Mouse (Mus musculus): ENCODE data around the gene Dcps. TPM values are rescaled to one million over a fixed set of nuclear protein-coding genes. Genes with fewer than 3 reads are reported as not detected.

Dcps gene
- total and polyA plus RNA-seq, 2 experiments from 2014 or later = 48.5 to 55.3 TPM

DNA sequence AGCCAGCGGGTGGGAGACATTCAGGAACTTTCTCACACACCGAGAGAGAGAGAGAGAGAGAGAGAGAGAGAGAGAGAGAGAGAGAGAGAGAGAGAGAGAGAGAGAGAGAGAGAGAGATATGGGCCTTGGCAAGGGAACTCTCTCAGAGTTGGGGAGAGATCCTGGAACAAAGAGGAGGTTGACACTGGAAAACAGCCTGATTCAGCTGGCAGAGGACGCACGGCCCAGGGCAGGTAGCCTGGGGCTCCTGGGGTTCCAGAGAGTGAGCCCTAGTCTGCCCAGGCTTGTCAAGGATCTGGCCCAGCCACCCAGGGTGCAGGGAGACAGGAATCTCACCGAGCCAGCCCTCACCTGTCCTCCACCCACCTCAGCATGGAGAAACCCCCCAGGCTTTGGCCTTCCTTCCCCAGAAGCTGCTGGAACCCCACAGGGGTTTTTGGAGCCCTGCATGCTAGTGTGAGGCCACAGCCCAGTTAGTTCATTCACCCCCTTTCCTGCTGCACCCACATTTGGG lies 36.6 kb downstream of the Dcps start:
- H3K4me3 ChIP-seq (ENCODE audit: low read length) = no peak overlapping the region
- no peak for TF ChIP-seq CTCF (IDR thresholded peaks at IDR 0.05; ENCODE audit: low read depth)
- H3K9me3 ChIP-seq (ENCODE audit: low read length) = no peaks in the 10 kb centered on the region
- H3K9ac ChIP-seq (replicated peaks; ENCODE audit: low read length) = no peak overlapping the region
- no peak overlapping the region for H3K4me2 ChIP-seq (ENCODE audit: low read depth, low read length)
- no peaks in the 10 kb centered on the region for H3K36me3 ChIP-seq (ENCODE audit: insufficient read depth, low read length)
- ATAC-seq (no peak), DNase-seq (ENCODE audit: low spot score) (no peak)
- H3K4me1 ChIP-seq (ENCODE audit: insufficient read depth, low read length) = no peaks in the 10 kb centered on the region
- 67% methylated on average over 5 of the region's 5 CpGs for WGBS
- H3K27ac ChIP-seq = no peak overlapping the region
- no peaks in the 10 kb centered on the region for H3K27me3 ChIP-seq (ENCODE audit: insufficient read depth, low read length)

DNA sequence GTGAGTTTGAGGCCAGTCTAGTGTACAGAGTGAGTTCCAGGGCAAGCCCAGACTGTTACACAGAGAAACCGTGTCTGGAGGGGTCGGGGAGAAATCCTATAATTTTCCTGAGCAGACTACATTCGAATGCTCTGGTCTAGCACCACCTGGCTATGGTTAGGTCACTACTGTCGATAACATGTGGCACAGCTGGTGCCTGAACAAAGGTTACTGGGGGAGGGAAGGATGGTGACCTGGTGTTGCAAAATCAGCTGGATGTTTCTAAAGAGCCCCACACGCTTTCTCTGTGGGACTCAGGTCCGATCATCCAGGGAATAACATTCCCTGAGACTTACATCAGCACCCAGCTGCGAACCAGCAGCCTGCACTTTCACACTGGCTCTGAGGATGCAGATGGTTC lies 37.8 kb downstream of the Dcps start:
- 80% methylated on average over 7 of the region's 7 CpGs for WGBS
- H3K9me3 ChIP-seq (ENCODE audit: low read length) = no peaks in the 10 kb centered on the region
- H3K9ac ChIP-seq (replicated peaks; ENCODE audit: low read length) = no peak overlapping the region
- H3K27ac ChIP-seq = no peak overlapping the region
- H3K36me3 ChIP-seq (ENCODE audit: insufficient read depth, low read length) = no peaks in the 10 kb centered on the region
- DNase-seq (ENCODE audit: low spot score) = no peak
- TF ChIP-seq CTCF (IDR thresholded peaks at IDR 0.05; ENCODE audit: low read depth) = no peak
- H3K4me2 ChIP-seq (ENCODE audit: low read depth, low read length) = no peak overlapping the region
- H3K4me3 ChIP-seq (ENCODE audit: low read length) = no peak overlapping the region
- H3K27me3 ChIP-seq (ENCODE audit: insufficient read depth, low read length) = no peaks in the 10 kb centered on the region
- ATAC-seq = no peak
- H3K4me1 ChIP-seq (ENCODE audit: insufficient read depth, low read length) = no peaks in the 10 kb centered on the region

DNA sequence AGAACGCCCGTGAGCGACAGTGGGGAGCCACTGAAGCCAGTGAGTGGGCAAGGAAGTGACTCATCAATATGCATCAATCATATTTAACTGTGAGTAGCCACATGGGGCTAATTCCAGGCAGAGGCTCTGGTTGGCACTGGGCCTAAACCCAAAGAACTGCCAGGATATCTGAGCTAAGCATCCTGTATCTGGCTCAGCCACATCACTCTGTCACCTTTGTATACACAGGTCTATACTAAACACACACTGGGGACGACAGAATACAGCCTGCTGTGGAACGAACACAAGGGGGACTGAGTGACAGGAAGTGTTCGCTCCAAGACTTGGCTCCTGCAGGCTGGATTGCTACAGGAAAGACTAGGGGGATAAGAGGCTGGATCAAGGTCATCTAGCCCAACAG lies 40.3 kb downstream of the Dcps start:
- no peak overlapping the region for H3K4me3 ChIP-seq (ENCODE audit: low read length)
- H3K27me3 ChIP-seq (ENCODE audit: insufficient read depth, low read length) = no peaks in the 10 kb centered on the region
- TF ChIP-seq CTCF (IDR thresholded peaks at IDR 0.05; ENCODE audit: low read depth) = no peak
- no peak overlapping the region for H3K4me2 ChIP-seq (ENCODE audit: low read depth, low read length)
- H3K9me3 ChIP-seq (ENCODE audit: low read length) = no peaks in the 10 kb centered on the region
- H3K9ac ChIP-seq (replicated peaks; ENCODE audit: low read length) = no peak overlapping the region
- DNase-seq (ENCODE audit: low spot score) = peak; percentile 30
- 0 out of 2 replicates have a peak, but pooled peaks have one; percentile 18 for ATAC-seq
- 47% methylated on average over 6 of the region's 6 CpGs for WGBS
- H3K4me1 ChIP-seq (ENCODE audit: insufficient read depth, low read length) = no peaks in the 10 kb centered on the region
- no peak overlapping the region for H3K27ac ChIP-seq
- H3K36me3 ChIP-seq (ENCODE audit: insufficient read depth, low read length) = no peaks in the 10 kb centered on the region

DNA sequence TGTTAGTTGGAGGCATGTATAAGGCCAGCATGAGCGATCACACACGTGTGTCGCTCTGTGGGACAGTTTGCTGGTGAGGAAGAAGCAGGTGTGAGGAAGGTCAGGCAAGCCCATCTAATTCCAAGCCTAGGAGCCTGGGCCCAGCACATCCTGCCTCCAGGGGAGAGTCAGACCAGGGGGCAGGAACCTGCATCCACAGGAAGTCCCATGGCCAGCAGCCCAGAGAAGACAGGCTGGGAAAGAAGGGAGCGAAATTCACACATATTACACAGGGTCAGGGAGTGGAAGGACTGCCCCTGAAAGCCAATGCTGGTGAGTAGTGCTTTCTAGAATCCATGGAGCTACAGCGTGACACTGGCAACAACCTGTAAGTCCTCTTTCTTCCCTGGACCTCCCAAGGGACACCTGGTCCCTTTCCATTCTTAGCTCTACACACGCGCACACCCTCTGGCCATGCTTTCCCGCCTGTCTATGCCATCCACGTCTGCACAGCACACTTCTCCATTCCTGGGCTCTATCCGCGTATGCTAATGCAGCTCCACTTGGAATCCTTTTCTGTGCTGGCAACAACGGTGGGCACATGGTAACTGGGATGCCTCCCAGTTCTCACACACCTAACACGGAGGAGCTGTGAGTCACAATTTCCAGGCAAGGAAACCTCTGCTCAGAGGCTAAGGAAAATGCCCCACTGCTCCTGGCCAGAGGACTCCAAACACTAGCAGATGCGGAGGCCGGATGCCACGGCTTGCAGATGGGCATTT lies 44.0 kb downstream of the Dcps start:
- Histone ChIP-seq H3K9me3 (ENCODE audit: low read length) (no peaks in the 10 kb centered on the region), H3K4me1 (ENCODE audit: insufficient read depth, low read length) (no peaks in the 10 kb centered on the region), H3K4me2 (ENCODE audit: low read depth, low read length) (no peak overlapping the region), H3K9ac (replicated peaks; ENCODE audit: low read length) (no peak overlapping the region), H3K27ac (no peak overlapping the region), H3K27me3 (ENCODE audit: insufficient read depth, low read length) (no peaks in the 10 kb centered on the region), H3K4me3 (ENCODE audit: low read length) (no peak overlapping the region), H3K36me3 (ENCODE audit: insufficient read depth, low read length) (no peaks in the 10 kb centered on the region)
- no peak for ATAC-seq
- TF ChIP-seq CTCF (IDR thresholded peaks at IDR 0.05; ENCODE audit: low read depth) = no peak
- WGBS = 78% methylated on average over 16 of the region's 16 CpGs
- DNase-seq (ENCODE audit: low spot score) = peak; percentile 41

DNA sequence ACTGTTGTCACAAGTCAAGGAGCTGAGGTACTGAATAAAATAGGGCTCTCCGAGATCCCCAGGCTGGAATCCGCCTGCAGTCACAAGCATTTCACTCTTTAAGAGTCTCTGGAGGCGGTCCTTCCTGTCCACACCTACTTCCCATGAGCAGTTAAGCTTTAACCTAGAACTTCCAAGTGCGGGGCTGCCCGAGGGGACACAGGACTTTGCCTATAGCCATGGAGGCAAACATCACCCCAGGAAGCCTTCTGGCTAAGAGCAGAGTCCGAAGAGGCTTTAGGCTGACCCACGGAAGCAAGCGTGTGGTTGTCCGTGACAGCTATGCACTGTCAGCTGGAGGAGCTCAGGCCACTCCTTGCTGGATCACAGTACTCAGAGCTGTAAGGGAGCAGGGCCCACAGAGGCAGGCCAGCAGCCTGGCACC lies 46.9 kb downstream of the Dcps start:
- Histone ChIP-seq H3K9ac (replicated peaks; ENCODE audit: low read length) (no peak overlapping the region), H3K36me3 (ENCODE audit: insufficient read depth, low read length) (peaks cover 7% of the 10 kb centered on the region; the same call in 1 of the 2 replicates), H3K4me1 (ENCODE audit: insufficient read depth, low read length) (no peaks in the 10 kb centered on the region), H3K27ac (no peak overlapping the region), H3K9me3 (ENCODE audit: low read length) (no peaks in the 10 kb centered on the region), H3K4me3 (ENCODE audit: low read length) (no peak overlapping the region), H3K4me2 (ENCODE audit: low read depth, low read length) (no peak overlapping the region), H3K27me3 (ENCODE audit: insufficient read depth, low read length) (no peaks in the 10 kb centered on the region)
- DNase-seq (ENCODE audit: low spot score) (no peak), ATAC-seq (no peak)
- TF ChIP-seq CTCF (IDR thresholded peaks at IDR 0.05; ENCODE audit: low read depth) = no peak
- 88% methylated on average over 9 of the region's 9 CpGs for whole genome bisulfite sequencing

DNA sequence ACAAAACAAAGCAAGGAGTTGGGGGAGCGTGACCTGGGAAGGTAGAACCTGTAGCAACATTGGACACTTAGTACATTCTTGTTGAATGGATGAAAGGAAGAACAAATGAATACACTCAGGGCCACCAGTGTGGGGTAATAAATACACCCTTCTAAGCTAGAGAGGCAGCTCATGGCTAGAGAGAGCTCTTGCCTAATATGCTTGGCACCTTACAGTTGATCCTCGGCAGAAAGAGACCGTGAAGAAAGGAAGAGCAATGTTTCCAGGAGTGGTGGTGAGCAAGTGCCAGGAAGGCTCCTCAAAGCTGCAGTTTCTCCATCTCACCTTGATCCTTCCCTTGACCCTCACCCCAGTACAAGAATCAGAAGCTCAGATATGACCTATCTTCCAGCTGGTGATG lies 47.3 kb downstream of the Dcps start:
- Histone ChIP-seq H3K27ac (no peak overlapping the region), H3K36me3 (ENCODE audit: insufficient read depth, low read length) (peaks cover 7% of the 10 kb centered on the region; the same call in 1 of the 2 replicates), H3K9ac (replicated peaks; ENCODE audit: low read length) (no peak overlapping the region), H3K4me1 (ENCODE audit: insufficient read depth, low read length) (no peaks in the 10 kb centered on the region), H3K4me2 (ENCODE audit: low read depth, low read length) (no peak overlapping the region), H3K27me3 (ENCODE audit: insufficient read depth, low read length) (no peaks in the 10 kb centered on the region), H3K4me3 (ENCODE audit: low read length) (no peak overlapping the region), H3K9me3 (ENCODE audit: low read length) (no peaks in the 10 kb centered on the region)
- TF ChIP-seq CTCF (IDR thresholded peaks at IDR 0.05; ENCODE audit: low read depth) = no peak
- DNase-seq (ENCODE audit: low spot score) (no peak), ATAC-seq (no peak)
- WGBS = 92% methylated on average over 3 of the region's 3 CpGs

DNA sequence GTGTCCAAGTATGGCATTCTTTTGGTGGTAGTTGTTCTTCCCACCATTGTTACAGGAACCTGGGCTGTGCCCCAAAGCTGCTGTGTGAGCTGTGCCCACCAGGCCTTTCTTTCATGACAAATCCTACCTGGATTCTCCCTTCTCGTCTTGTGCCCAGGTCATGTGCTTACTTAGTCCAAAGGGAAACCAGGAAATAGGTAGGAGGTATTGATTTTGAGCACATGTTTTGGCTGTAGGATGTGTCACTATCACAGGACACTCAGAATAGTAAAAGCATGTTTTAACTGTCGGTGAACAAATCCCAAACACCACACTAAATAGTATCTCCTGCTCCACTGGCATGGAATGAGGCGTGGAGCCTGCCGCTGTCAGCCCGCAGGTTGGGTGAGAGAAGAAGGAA lies 48.3 kb downstream of the Dcps start:
- Histone ChIP-seq H3K27me3 (ENCODE audit: insufficient read depth, low read length) (no peaks in the 10 kb centered on the region), H3K4me2 (ENCODE audit: low read depth, low read length) (no peak overlapping the region), H3K4me3 (ENCODE audit: low read length) (no peak overlapping the region), H3K9me3 (ENCODE audit: low read length) (no peaks in the 10 kb centered on the region), H3K9ac (replicated peaks; ENCODE audit: low read length) (no peak overlapping the region), H3K27ac (no peak overlapping the region), H3K4me1 (ENCODE audit: insufficient read depth, low read length) (no peaks in the 10 kb centered on the region), H3K36me3 (ENCODE audit: insufficient read depth, low read length) (peaks cover 7% of the 10 kb centered on the region; the same call in 1 of the 2 replicates)
- no peak for TF ChIP-seq CTCF (IDR thresholded peaks at IDR 0.05; ENCODE audit: low read depth)
- 92% methylated on average over 5 of the region's 5 CpGs for WGBS
- DNase-seq (ENCODE audit: low spot score) = no peak
- ATAC-seq = no peak

Data from hindbrain, postnatal 0 days (tissue).